9 mouse cellular contexts compared by ENCODE assay signal in genomic region chr10:80421651-80422472, GRCm38 (mm10). TPM values are rescaled to one million over a fixed set of nuclear protein-coding genes. Genes with fewer than 3 reads are reported as not detected.
A peak's percentile ranks its signal among the peaks of the same experiment; 100 is the strongest.
DNase-seq lines count a peak whose midpoint lies in the region; ATAC-seq and TF ChIP-seq lines count a peak whose summit lies in the region.
"Had no signal": no experiment of that assay in that cellular context is flagged by ENCODE, and none has a peak within 500 bp of the region (broad histone marks: within the 10 kb centered on the region; RNA-seq: fewer than 3 reads in every experiment).

No protein-coding gene starts in this region.

- DNase-seq in hindbrain, embryonic 10.5 days (ENCODE audit: low spot score) = no peak
- no peak for DNase-seq in hindbrain, postnatal 0 days (ENCODE audit: low spot score)
- DNase-seq in c-Kit-negative CD71-positive TER-119-positive erythroid progenitor cells, embryonic 14.5 days (ENCODE audit: low read depth, low spot score) = peak; percentile 75
- peak; percentile 87 for DNase-seq in liver
- DNase-seq in spleen, postnatal 10 days (ENCODE audit: low spot score in 2 of 2) = peak; percentile 73 to 79
- no peak for DNase-seq in ovary, postnatal 14 days (ENCODE audit: low spot score)
- DNase-seq in left cerebral cortex, adult 11 months (ENCODE audit: low spot score) = no peak
- DNase-seq in left cerebral cortex, postnatal 36 days (ENCODE audit: low spot score in 2 of 2) = no peak
- DNase-seq: heart, postnatal 14 days had no signal

- H3K4me1 ChIP-seq in hindbrain, embryonic 10.5 days (replicated peaks) = peaks cover 16% of the 10 kb centered on the region
- 0 out of 2 replicates have a peak, but pooled peaks cover 10% of the 10 kb centered on the region for H3K4me1 ChIP-seq in hindbrain, postnatal 0 days (ENCODE audit: insufficient read depth, low read length)

- H3K9me3 ChIP-seq in hindbrain, embryonic 10.5 days = peaks cover 14% of the 10 kb centered on the region
- H3K9me3 ChIP-seq in hindbrain, postnatal 0 days (ENCODE audit: low read length) = no peaks in the 10 kb centered on the region

- H3K27ac ChIP-seq in hindbrain, embryonic 10.5 days = peak overlapping the region; percentile 30; the same call in 1 of the 2 replicates
- H3K27ac ChIP-seq in hindbrain, postnatal 0 days = no peak overlapping the region

- TF ChIP-seq CTCF in hindbrain, postnatal 0 days (IDR thresholded peaks at IDR 0.05; ENCODE audit: low read depth) = no peak

- intact Hi-C loops in left cerebral cortex, postnatal 36 days (cut with DNase I) = no loop called here

- H3K4me2 ChIP-seq in hindbrain, postnatal 0 days (ENCODE audit: low read depth, low read length) = no peak overlapping the region

- no peaks in the 10 kb centered on the region for H3K27me3 ChIP-seq in hindbrain, embryonic 10.5 days (ENCODE audit: insufficient read depth, poor library complexity, severe bottlenecking)
- H3K27me3 ChIP-seq in hindbrain, postnatal 0 days (ENCODE audit: insufficient read depth, low read length) = no peaks in the 10 kb centered on the region

- 90% methylated on average over 9 of the region's 9 CpGs for WGBS in hindbrain, embryonic 10.5 days
- WGBS in hindbrain, postnatal 0 days = 72% methylated on average over 9 of the region's 9 CpGs

- ATAC-seq in hindbrain, postnatal 0 days = no peak

- no peak overlapping the region for H3K4me3 ChIP-seq in hindbrain, embryonic 10.5 days
- H3K4me3 ChIP-seq in hindbrain, postnatal 0 days (ENCODE audit: low read length) = no peak overlapping the region

- peaks cover 100% of the 10 kb centered on the region for H3K36me3 ChIP-seq in hindbrain, embryonic 10.5 days
- H3K36me3 ChIP-seq in hindbrain, postnatal 0 days (ENCODE audit: insufficient read depth, low read length) = peaks cover 56% of the 10 kb centered on the region

- no peak overlapping the region for H3K9ac ChIP-seq in hindbrain, postnatal 0 days (replicated peaks; ENCODE audit: low read length)

RNA-seq across cellular contexts. Expression of gene Tcf3, which starts 11.6 kb away (rescaled TPM):
- polyA plus RNA-seq in hindbrain, embryonic 10.5 days (2016; fragmentation: Nextera tagmentation; extraction: Ambion mirVana) = 191 and 198 TPM in 2 replicates
- 132 TPM in 2 replicates for total RNA-seq in hindbrain, postnatal 0 days (2014; rRNA removed)
- 36.2 and 36.4 TPM in 2 replicates for polyA plus RNA-seq in hindbrain, postnatal 0 days (2015; fragmentation: Nextera tagmentation; extraction: Ambion mirVana)
- 10 to 100 TPM; 26.0 to 28.3 TPM for total RNA-seq in left cerebral cortex, postnatal 36 days (2021)

RNA-seq across cellular contexts. Expression of gene Uqcr11, which starts 15.2 kb away (rescaled TPM):
- polyA plus RNA-seq in hindbrain, embryonic 10.5 days (2016; fragmentation: Nextera tagmentation; extraction: Ambion mirVana) = 648 and 654 TPM in 2 replicates
- 369 and 391 TPM in 2 replicates for total RNA-seq in hindbrain, postnatal 0 days (2014; rRNA removed)
- polyA plus RNA-seq in hindbrain, postnatal 0 days (2015; fragmentation: Nextera tagmentation; extraction: Ambion mirVana) = 897 and 981 TPM in 2 replicates
- total RNA-seq in left cerebral cortex, postnatal 36 days (2021) = 100 to 1,000 TPM; 411 to 444 TPM

RNA-seq across cellular contexts. Expression of gene Mbd3, which starts 22.5 kb away (rescaled TPM):
- polyA plus RNA-seq in hindbrain, embryonic 10.5 days (2016; fragmentation: Nextera tagmentation; extraction: Ambion mirVana) = 341 and 365 TPM in 2 replicates
- total RNA-seq in hindbrain, postnatal 0 days (2014; rRNA removed) = 48.2 and 50.4 TPM in 2 replicates
- 166 and 175 TPM in 2 replicates for polyA plus RNA-seq in hindbrain, postnatal 0 days (2015; fragmentation: Nextera tagmentation; extraction: Ambion mirVana)
- total RNA-seq in left cerebral cortex, postnatal 36 days (2021) = 100 to 1,000 TPM; 147 to 150 TPM

RNA-seq across cellular contexts. Expression of gene Mex3d, which starts 34.4 kb away (rescaled TPM):
- 7.2 and 8.8 TPM in 2 replicates for polyA plus RNA-seq in hindbrain, embryonic 10.5 days (2016; fragmentation: Nextera tagmentation; extraction: Ambion mirVana)
- total RNA-seq in hindbrain, postnatal 0 days (2014; rRNA removed) = 129 and 145 TPM in 2 replicates
- 11.6 and 14.2 TPM in 2 replicates for polyA plus RNA-seq in hindbrain, postnatal 0 days (2015; fragmentation: Nextera tagmentation; extraction: Ambion mirVana)
- 10 to 100 TPM; 18.1 to 23.4 TPM for total RNA-seq in left cerebral cortex, postnatal 36 days (2021)

Comparison
In these comparisons a context has a peak if more than half of its experiments do, and no peak if none do; other contexts are left out.
1. DNase-seq: peak in c-Kit-negative CD71-positive TER-119-positive erythroid progenitor cells, embryonic 14.5 days (single experiment), liver (single experiment) and spleen, postnatal 10 days (2 of 2); none in hindbrain, embryonic 10.5 days (single experiment), hindbrain, postnatal 0 days (single experiment), ovary, postnatal 14 days (single experiment), left cerebral cortex, adult 11 months (single experiment) and left cerebral cortex, postnatal 36 days (0 of 2).